Mouse (Mus musculus) midbrain, embryonic 12.5 days (tissue): ENCODE results near the gene Zfp488. TPM values are rescaled to one million over a fixed set of nuclear protein-coding genes. Genes with fewer than 3 reads are reported as not detected.

ENCODE experiments used
- ATAC-seq: fragments of 200-750 bp; cut with Nextera tagmentation; 2 replicates; pipeline ENCODE4 v1.8.0; 2017; ENCODE audit warnings: low read depth, moderate TSS enrichment, moderate library complexity; ENCODE audit not compliant: low FRiP score
- H3K27ac ChIP-seq: fragments of 300-500 bp; sonication (generic); replicated peaks from 2 replicates; pipeline ENCODE4 v1.5.1; 2016; ENCODE audit warnings: mild to moderate bottlenecking
- H3K27me3 ChIP-seq: fragments of 300-500 bp; sonication (generic); 2 replicates; pipeline ENCODE4 v1.6.1; 2016; ENCODE audit warnings: mild to moderate bottlenecking
- H3K36me3 ChIP-seq: fragments of 300-500 bp; sonication (generic); 2 replicates; pipeline ENCODE4 v1.6.1; 2016
- H3K4me1 ChIP-seq: fragments of 300-500 bp; sonication (generic); 2 replicates; pipeline ENCODE4 v1.6.1; 2016
- H3K4me2 ChIP-seq: fragments of 300-500 bp; sonication (generic); replicated peaks from 2 replicates; pipeline ENCODE4 v1.6.1; 2016; ENCODE audit warnings: mild to moderate bottlenecking, moderate library complexity
- H3K4me3 ChIP-seq: fragments of 300-500 bp; sonication (generic); 2 replicates; pipeline ENCODE4 v1.5.1; 2016; ENCODE audit warnings: mild to moderate bottlenecking
- H3K9ac ChIP-seq: fragments of 300-500 bp; sonication (generic); replicated peaks from 2 replicates; pipeline ENCODE4 v1.6.1; 2016; ENCODE audit warnings: mild to moderate bottlenecking, moderate library complexity
- H3K9me3 ChIP-seq: fragments of 300-500 bp; sonication (generic); 2 replicates; pipeline ENCODE4 v1.6.1; 2016; ENCODE audit warnings: mild to moderate bottlenecking
- WGBS: fragments of 180-500 bp; shearing (Covaris S2); methylation state at CpG from one replicate; pipeline ENCODE4 v1.1.7; 2016; 5-methylcytosine and 5-hydroxymethylcytosine counted together
- polyA plus RNA-seq: library from polyadenylated mRNA; unstranded; fragments of >200 nt; fragmentation: Nextera tagmentation; extraction: Ambion mirVana; gene quantifications from 2 replicates; pipeline ENCODE4 v1.2.1, GENCODE M21; 2016

The Zfp488 gene
- 0.15 and 0.20 TPM in 2 replicates for polyA plus RNA-seq

GRCm38 (mm10) chr14:33978604-33979059, at the start of gene Zfp488:
TSS of gene Zfp488 (minus strand) at chr14:33978764.
- no peaks in the 10 kb centered on the region for H3K9me3 ChIP-seq
- H3K4me3 ChIP-seq, result peak within 1 kb of the TSS; percentile 42
- peak; percentile 62; the same call in 1 of the 2 replicates for ATAC-seq
- no peaks in the 10 kb centered on the region for H3K36me3 ChIP-seq
- no peak within 1 kb of the TSS for H3K27ac ChIP-seq
- peak within 1 kb of the TSS; percentile 83 for H3K4me2 ChIP-seq
- peak within 1 kb of the TSS; percentile 55; the same call in 1 of the 2 replicates for H3K9ac ChIP-seq
- peaks cover 12% of the 10 kb centered on the region for H3K27me3 ChIP-seq
- WGBS, result 3% methylated on average over 25 of the region's 25 CpGs
- H3K4me1 ChIP-seq, result peaks cover 8% of the 10 kb centered on the region; the same call in 1 of the 2 replicates

GRCm38 (mm10) chr14:34026710-34027109, 48.1 kb upstream of the Zfp488 start:
- H3K4me3 ChIP-seq, result no peak overlapping the region
- H3K36me3 ChIP-seq, result no peaks in the 10 kb centered on the region
- no peak for ATAC-seq
- no peak overlapping the region for H3K4me2 ChIP-seq
- H3K9ac ChIP-seq, result no peak overlapping the region
- WGBS, result 80% methylated on average over 2 of the region's 2 CpGs
- no peak overlapping the region for H3K27ac ChIP-seq
- no peaks in the 10 kb centered on the region for H3K27me3 ChIP-seq
- H3K9me3 ChIP-seq, result 0 out of 2 replicates have a peak, but pooled peaks cover 4% of the 10 kb centered on the region
- no peaks in the 10 kb centered on the region for H3K4me1 ChIP-seq

- H3K4me3 ChIP-seq, result no peak overlapping the region
- no peak overlapping the region for H3K9ac ChIP-seq
- H3K4me2 ChIP-seq, result no peak overlapping the region
- no peaks in the 10 kb centered on the region for H3K9me3 ChIP-seq
- 78% methylated on average over 2 of the region's 2 CpGs for WGBS
- no peaks in the 10 kb centered on the region for H3K27me3 ChIP-seq
- no peak for ATAC-seq
- H3K4me1 ChIP-seq, result no peaks in the 10 kb centered on the region
- H3K36me3 ChIP-seq, result no peaks in the 10 kb centered on the region
- no peak overlapping the region for H3K27ac ChIP-seq
Measured at GRCm38 (mm10) chr14:34016938-34017337, 38.4 kb upstream of the Zfp488 start.

- Histone ChIP-seq H3K9ac (no peak within 1 kb of the TSS), H3K4me3 (no peak within 1 kb of the TSS), H3K27me3 (no peaks in the 10 kb centered on the region), H3K36me3 (no peaks in the 10 kb centered on the region), H3K4me1 (no peaks in the 10 kb centered on the region), H3K9me3 (no peaks in the 10 kb centered on the region), H3K4me2 (no peak within 1 kb of the TSS), H3K27ac (no peak within 1 kb of the TSS)
- no peak for ATAC-seq
- WGBS, result 90% methylated on average over 4 of the region's 4 CpGs
Measured at GRCm38 (mm10) chr14:34016381-34016780, 37.8 kb upstream of the Zfp488 start, which contains the start of gene Gm5460. TSS of gene Gm5460 (plus strand) at chr14:34016758.

GRCm38 (mm10) chr14:34015063-34015462, 36.5 kb upstream of the Zfp488 start, which contains the start of gene Gm30083:
TSS of gene Gm30083 (minus strand) at chr14:34015182.
- Histone ChIP-seq H3K4me1 (no peaks in the 10 kb centered on the region), H3K27me3 (no peaks in the 10 kb centered on the region), H3K27ac (no peak within 1 kb of the TSS), H3K9me3 (no peaks in the 10 kb centered on the region), H3K9ac (no peak within 1 kb of the TSS), H3K4me2 (no peak within 1 kb of the TSS), H3K4me3 (no peak within 1 kb of the TSS), H3K36me3 (no peaks in the 10 kb centered on the region)
- no peak for ATAC-seq
- WGBS, result 90% methylated on average over 3 of the region's 3 CpGs

GRCm38 (mm10) chr14:34002358-34002757, 23.8 kb upstream of the Zfp488 start:
- no peak for ATAC-seq
- 91% methylated on average over 5 of the region's 5 CpGs for WGBS

GRCm38 (mm10) chr14:34001445-34001844, 22.9 kb upstream of the Zfp488 start:
- Histone ChIP-seq H3K27me3 (no peaks in the 10 kb centered on the region), H3K4me3 (no peak overlapping the region), H3K9ac (no peak overlapping the region), H3K4me2 (no peak overlapping the region), H3K9me3 (no peaks in the 10 kb centered on the region), H3K27ac (no peak overlapping the region), H3K4me1 (no peaks in the 10 kb centered on the region), H3K36me3 (no peaks in the 10 kb centered on the region)
- no peak for ATAC-seq

More at GRCm38 (mm10) chr14:34002358-34002757, 23.8 kb upstream of the Zfp488 start:
- Histone ChIP-seq H3K9ac (no peak overlapping the region), H3K27me3 (no peaks in the 10 kb centered on the region), H3K9me3 (no peaks in the 10 kb centered on the region), H3K4me3 (no peak overlapping the region), H3K4me2 (no peak overlapping the region), H3K36me3 (no peaks in the 10 kb centered on the region), H3K4me1 (no peaks in the 10 kb centered on the region), H3K27ac (no peak overlapping the region)

- Histone ChIP-seq H3K27me3 (no peaks in the 10 kb centered on the region), H3K27ac (no peak overlapping the region), H3K4me3 (no peak overlapping the region), H3K4me1 (no peaks in the 10 kb centered on the region), H3K36me3 (no peaks in the 10 kb centered on the region), H3K4me2 (no peak overlapping the region), H3K9ac (no peak overlapping the region), H3K9me3 (no peaks in the 10 kb centered on the region)
- ATAC-seq, result no peak
Measured at GRCm38 (mm10) chr14:34000076-34000475, 21.5 kb upstream of the Zfp488 start.

- H3K4me2 ChIP-seq, result no peak overlapping the region
- H3K27me3 ChIP-seq, result no peaks in the 10 kb centered on the region
- H3K9me3 ChIP-seq, result no peaks in the 10 kb centered on the region
- WGBS, result 77% methylated on average over 6 of the region's 6 CpGs
- H3K4me3 ChIP-seq, result no peak overlapping the region
- no peak for ATAC-seq
- H3K9ac ChIP-seq, result no peak overlapping the region
- H3K27ac ChIP-seq, result no peak overlapping the region
- H3K4me1 ChIP-seq, result no peaks in the 10 kb centered on the region
- no peaks in the 10 kb centered on the region for H3K36me3 ChIP-seq
Measured at GRCm38 (mm10) chr14:33997427-33997826, 18.9 kb upstream of the Zfp488 start.

- ATAC-seq, result no peak
- Histone ChIP-seq H3K4me1 (no peaks in the 10 kb centered on the region), H3K9me3 (no peaks in the 10 kb centered on the region), H3K9ac (no peak overlapping the region), H3K4me3 (no peak overlapping the region), H3K27ac (no peak overlapping the region), H3K4me2 (no peak overlapping the region), H3K27me3 (no peaks in the 10 kb centered on the region), H3K36me3 (no peaks in the 10 kb centered on the region)
- 90% methylated on average over 6 of the region's 6 CpGs for WGBS
Measured at GRCm38 (mm10) chr14:33993521-33994289, 15.1 kb upstream of the Zfp488 start.

- no peaks in the 10 kb centered on the region for H3K4me1 ChIP-seq
- no peaks in the 10 kb centered on the region for H3K36me3 ChIP-seq
- no peak overlapping the region for H3K27ac ChIP-seq
- no peak overlapping the region for H3K9ac ChIP-seq
- 91% methylated on average over 9 of the region's 9 CpGs for WGBS
- no peak overlapping the region for H3K4me3 ChIP-seq
- ATAC-seq, result no peak
- H3K9me3 ChIP-seq, result no peaks in the 10 kb centered on the region
- no peak overlapping the region for H3K4me2 ChIP-seq
- H3K27me3 ChIP-seq, result no peaks in the 10 kb centered on the region
Measured at GRCm38 (mm10) chr14:33993051-33993450, 14.5 kb upstream of the Zfp488 start.

GRCm38 (mm10) chr14:33991971-33992370, 13.4 kb upstream of the Zfp488 start:
- 77% methylated on average over 4 of the region's 4 CpGs for WGBS
- H3K27ac ChIP-seq, result no peak overlapping the region
- no peak overlapping the region for H3K9ac ChIP-seq
- H3K27me3 ChIP-seq, result no peaks in the 10 kb centered on the region
- H3K4me1 ChIP-seq, result no peaks in the 10 kb centered on the region
- no peaks in the 10 kb centered on the region for H3K36me3 ChIP-seq
- no peak overlapping the region for H3K4me3 ChIP-seq
- H3K4me2 ChIP-seq, result no peak overlapping the region
- ATAC-seq, result no peak
- no peaks in the 10 kb centered on the region for H3K9me3 ChIP-seq
